Mouse (Mus musculus): ENCODE results near the gene Ndc80. TPM values are rescaled to one million over a fixed set of nuclear protein-coding genes. Genes with fewer than 3 reads are reported as not detected.

The Ndc80 gene
- total and polyA plus RNA-seq, 3 experiments, result 24.4 to 44.5 (median 41.8) TPM

DNA sequence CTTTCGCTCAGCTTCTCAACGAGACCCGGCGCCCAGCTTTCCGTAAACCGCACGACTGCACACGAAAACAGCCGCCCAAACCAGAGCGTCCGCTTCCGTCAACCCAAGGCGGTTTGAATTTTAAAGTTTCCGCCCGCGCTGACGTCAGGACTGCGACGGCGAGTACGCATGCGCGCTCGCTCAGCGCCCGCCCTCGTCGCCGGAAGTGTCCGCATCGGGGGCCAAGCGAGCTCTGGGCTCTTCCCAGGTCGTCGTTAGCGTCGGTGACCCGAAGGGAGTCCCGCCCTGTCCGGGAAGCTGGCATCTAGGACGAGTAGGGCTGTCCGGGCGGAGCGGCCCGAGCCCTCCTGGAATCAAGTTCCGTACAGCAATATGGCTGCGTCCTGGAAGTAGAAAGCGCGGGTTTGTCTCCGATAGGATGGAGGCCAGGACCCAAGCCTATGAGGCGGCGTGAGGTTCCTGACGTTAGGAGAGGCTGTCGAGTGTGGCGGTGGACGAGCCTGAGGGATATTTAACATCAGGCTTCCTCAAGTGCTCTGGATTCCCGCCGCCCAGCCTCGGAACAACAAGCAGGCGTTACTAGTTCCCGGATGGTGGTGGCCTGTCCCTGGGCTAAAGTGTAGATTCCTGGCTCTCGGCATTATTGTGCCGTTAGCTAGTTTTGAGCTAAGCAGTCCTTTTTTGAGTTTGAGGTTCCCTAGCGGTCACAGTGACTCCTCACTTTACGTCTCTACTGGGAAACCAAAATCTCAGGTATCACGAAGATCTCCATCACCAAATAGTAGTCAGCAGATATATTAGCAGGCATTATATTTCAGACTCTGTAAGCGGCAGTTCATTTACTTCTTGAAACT lies at the start of gene Ndc80 (continued):
- no peak for TF ChIP-seq USF1 (IDR thresholded peaks at IDR 0.05; ENCODE audit: low read depth, low read length)

DNA sequence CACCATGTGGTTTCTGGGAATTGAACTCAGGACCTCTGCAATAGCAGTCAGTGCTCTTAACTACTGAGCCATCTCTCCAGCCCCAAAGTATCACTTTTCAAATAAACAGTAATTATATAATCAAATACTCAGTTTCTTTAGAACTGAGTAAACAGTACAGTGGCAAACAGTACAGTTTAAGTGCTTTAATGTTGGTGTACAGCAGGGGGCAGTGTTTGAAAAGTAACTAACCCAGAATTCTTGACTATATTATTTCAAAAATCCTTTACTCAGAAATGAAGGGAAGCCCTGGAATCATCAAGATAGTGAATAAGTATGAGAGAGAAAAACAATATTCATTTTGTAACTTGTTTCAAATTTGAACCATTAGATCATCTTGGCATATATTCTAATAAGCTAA lies 35.0 kb upstream of the Ndc80 start:
- no peaks in the 10 kb centered on the region for H3K36me3 ChIP-seq (replicated peaks in 1 of 2; ENCODE audit: control insufficient read depth in 1 of 2, insufficient read depth in 1 of 2, low read length in 1 of 2)
- no peak overlapping the region for H3K4me3 ChIP-seq (replicated peaks in 1 of 3; ENCODE audit: low read depth in 2 of 3, low read length in 2 of 3, poor library complexity in 1 of 3)
- DNase-seq (ENCODE audit: extremely low read depth), result peak; percentile 50
- H3K9ac ChIP-seq (ENCODE audit: insufficient read depth, low read depth), result no peak overlapping the region
- no peak overlapping the region for H3K4me2 ChIP-seq (ENCODE audit: insufficient read depth, low read depth, poor library complexity, severe bottlenecking)
- TF ChIP-seq NRF1 (IDR thresholded peaks at IDR 0.05; ENCODE audit: low read depth, low read length) (no peak), SMC3 (IDR thresholded peaks at IDR 0.05; ENCODE audit: low read depth, low read length) (peak; percentile 47), MAX (IDR thresholded peaks at IDR 0.05; ENCODE audit: low read length) (no peak), KAT2A (IDR thresholded peaks at IDR 0.05; ENCODE audit: insufficient replicate concordance, low read length) (no peak), ELF1 (IDR thresholded peaks at IDR 0.05; ENCODE audit: low read depth, low read length) (no peak), UBTF (IDR thresholded peaks at IDR 0.05; ENCODE audit: low read depth, low read length) (no peak), CTCF (conservative IDR thresholded peaks at IDR 0.05 in 1 of 2, IDR thresholded peaks at IDR 0.05 in 1 of 2; ENCODE audit: low read depth in 2 of 2, low read length in 2 of 2) (peak in 1 of 2 experiments; percentile 70; a peak in 3 of 4 replicates), E2F4 (IDR thresholded peaks at IDR 0.05; ENCODE audit: insufficient replicate concordance, low read depth, low read length) (no peak), ZMIZ1 (IDR thresholded peaks at IDR 0.05; ENCODE audit: low read depth, low read length) (no peak), RAD21 (IDR thresholded peaks at IDR 0.05; ENCODE audit: low read depth, low read length) (peak; percentile 68)
- H3K4me1 ChIP-seq (ENCODE audit: control insufficient read depth in 1 of 2, insufficient read depth in 2 of 2), result no peaks in the 10 kb centered on the region
- no peaks in the 10 kb centered on the region for H3K79me2 ChIP-seq (replicated peaks; ENCODE audit: control insufficient read depth, extremely low read depth, insufficient read depth, poor library complexity, severe bottlenecking)
- dilution Hi-C loops (cut with MboI; ENCODE audit: extremely low pct_ligation_motif_present, extremely low pct_unique_long_range_greater_than_20kb, low sequenced_read_pairs) (no loop called here), in situ Hi-C loops (cut with MboI; ENCODE audit: low pct_ligation_motif_present, low pct_unique_long_range_greater_than_20kb, low sequenced_read_pairs) (loop anchor here (25.0 kb wide), 1 partner anchor 301 kb away; no protein-coding TSS in a partner anchor)
- no peaks in the 10 kb centered on the region for H3K9me3 ChIP-seq (replicated peaks; ENCODE audit: low read length)
- no peak overlapping the region for H3K27ac ChIP-seq (ENCODE audit: insufficient read depth, low read depth)
- H3K27me3 ChIP-seq (replicated peaks), result no peaks in the 10 kb centered on the region

- Histone ChIP-seq H3K9ac (ENCODE audit: insufficient read depth, low read depth) (peak overlapping the region; percentile 55; the same call in 1 of the 2 replicates), H3K4me1 (ENCODE audit: control insufficient read depth in 1 of 2, insufficient read depth in 2 of 2) (peaks cover 4% of the 10 kb centered on the region in 2 experiments; a peak in 2 of 4 replicates), H3K9me3 (replicated peaks; ENCODE audit: low read length) (no peaks in the 10 kb centered on the region), H3K27ac (ENCODE audit: insufficient read depth, low read depth) (no peak overlapping the region), H3K4me2 (ENCODE audit: insufficient read depth, low read depth, poor library complexity, severe bottlenecking) (peak overlapping the region; percentile 72), H3K27me3 (replicated peaks) (peaks cover 35% of the 10 kb centered on the region), H3K79me2 (replicated peaks; ENCODE audit: control insufficient read depth, extremely low read depth, insufficient read depth, poor library complexity, severe bottlenecking) (no peaks in the 10 kb centered on the region), H3K4me3 (replicated peaks in 1 of 3; ENCODE audit: low read depth in 2 of 3, low read length in 2 of 3, poor library complexity in 1 of 3) (no peak overlapping the region), H3K36me3 (replicated peaks in 1 of 2; ENCODE audit: control insufficient read depth in 1 of 2, insufficient read depth in 1 of 2, low read length in 1 of 2) (no peaks in the 10 kb centered on the region)
- in situ Hi-C loops (cut with MboI; ENCODE audit: low pct_ligation_motif_present, low pct_unique_long_range_greater_than_20kb, low sequenced_read_pairs), result loop anchor here (25.0 kb wide), 1 partner anchor 309 kb away; no protein-coding TSS in a partner anchor
- no peak for TF ChIP-seq NELFE (IDR thresholded peaks at IDR 0.05; ENCODE audit: low read depth, low read length)
- TF ChIP-seq SIN3A (IDR thresholded peaks at IDR 0.05; ENCODE audit: low read length), result 0 out of 2 replicates have a peak, but pooled peaks have one; percentile 7
- DNase-seq (ENCODE audit: extremely low read depth), result no peak
- dilution Hi-C loops (cut with MboI; ENCODE audit: extremely low pct_ligation_motif_present, extremely low pct_unique_long_range_greater_than_20kb, low sequenced_read_pairs), result no loop called here
Observed at GRCm38 (mm10) chr17:71552901-71553300, 26.2 kb upstream of the Ndc80 start.
